Mouse (Mus musculus): ENCODE data around the gene Hmgb1.

DNA sequence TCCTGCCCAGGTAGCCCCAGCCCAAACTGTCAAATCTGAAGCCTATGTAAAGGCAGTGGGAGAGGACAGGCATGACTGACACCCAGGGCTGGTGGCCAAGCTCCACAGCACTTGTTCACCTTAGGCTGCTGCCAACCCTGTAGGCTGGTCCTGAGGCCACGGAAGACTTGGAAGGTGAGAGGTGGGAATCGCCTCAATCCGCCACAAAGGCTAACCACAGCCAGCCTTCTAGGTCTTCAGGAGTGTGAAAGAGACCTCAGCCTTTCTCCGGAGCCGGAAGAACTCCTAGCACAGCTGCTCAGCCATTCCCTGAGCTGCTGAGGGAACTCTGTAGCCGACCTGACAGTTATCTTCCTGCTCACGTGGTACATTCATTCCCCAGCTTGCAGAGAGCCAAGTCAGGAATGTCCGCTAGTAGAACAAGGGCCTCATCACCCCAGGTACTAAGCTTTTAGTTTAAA lies 116.8 kb downstream of the Hmgb1 start:
- TF ChIP-seq CTCF (IDR thresholded peaks at IDR 0.05) = no peak
- TF ChIP-seq POLR2A (IDR thresholded peaks at IDR 0.05; ENCODE audit: insufficient read depth, low read depth, low read length) = no peak
